Mouse (Mus musculus) megakaryocyte progenitor cell, adult 5-6 weeks (primary cell): ENCODE data around the gene Tmem91. TPM values are rescaled to one million over a fixed set of nuclear protein-coding genes. Genes with fewer than 3 reads are reported as not detected.

Source experiments
- ATAC-seq: replicated peaks from 2 replicates; pipeline ENCODE4 v1.8.0; 2016; ENCODE audit warnings: mild to moderate bottlenecking, moderate TSS enrichment, inconsistent platforms; ENCODE audit not compliant: poor library complexity
- total RNA-seq, 2 experiments: library from RNA; stranded (forward) in 1 of 2; stranded (reverse) in 1 of 2; fragments of 157-497, 149-512 nt in 1 of 2; fragments of 200-1000 nt in 1 of 2; gene quantifications; 2 replicates each; pipeline versions ENCODE4 v1.2.3 to v1.2.4; 2015 to 2017

Tmem91 gene
- total RNA-seq, 2 experiments from 2014 or later: 0.69 TPM; not detected in 1

GRCm38 (mm10) chr7:25700732-25701131 lies 25.8 kb upstream of the Tmem91 start:
- no peak for ATAC-seq

- ATAC-seq: no peak
Observed at GRCm38 (mm10) chr7:25699851-25700250, 24.9 kb upstream of the Tmem91 start.

- no peak for ATAC-seq
Observed at GRCm38 (mm10) chr7:25694104-25694503, 19.1 kb upstream of the Tmem91 start.

- ATAC-seq: no peak
Observed at GRCm38 (mm10) chr7:25690051-25690450, 15.1 kb upstream of the Tmem91 start.

- peak; percentile 27 for ATAC-seq
Observed at GRCm38 (mm10) chr7:25689603-25690021, 14.6 kb upstream of the Tmem91 start.

GRCm38 (mm10) chr7:25688810-25689586 lies 14.0 kb upstream of the Tmem91 start:
- peak; percentile 64 for ATAC-seq

GRCm38 (mm10) chr7:25687811-25688401 lies 12.9 kb upstream of the Tmem91 start:
- ATAC-seq: no peak; the same call in 1 of the 2 replicates

GRCm38 (mm10) chr7:25686680-25687531 lies 11.9 kb upstream of the Tmem91 start, which contains the start of gene Tgfb1:
TSS of gene Tgfb1 (plus strand) at chr7:25687002.
- peak; percentile 33 for ATAC-seq

- ATAC-seq: no peak
Observed at GRCm38 (mm10) chr7:25685926-25686470, 11.0 kb upstream of the Tmem91 start.

- no peak for ATAC-seq
Observed at GRCm38 (mm10) chr7:25684659-25685058, 9.7 kb upstream of the Tmem91 start.

GRCm38 (mm10) chr7:25683474-25684180 lies 8.7 kb upstream of the Tmem91 start:
- ATAC-seq: peak; percentile 40

GRCm38 (mm10) chr7:25681341-25682231 lies 6.6 kb upstream of the Tmem91 start:
- ATAC-seq: no peak

- ATAC-seq: peak; percentile 68
Observed at GRCm38 (mm10) chr7:25680514-25681258, 5.7 kb upstream of the Tmem91 start, which contains the start of gene B9d2. TSS of gene B9d2 (plus strand) at chr7:25680780.

- peak; percentile 12 for ATAC-seq
Observed at GRCm38 (mm10) chr7:25679971-25680370, 5.0 kb upstream of the Tmem91 start.

- no peak for ATAC-seq
Observed at GRCm38 (mm10) chr7:25677013-25677412, 2.0 kb upstream of the Tmem91 start.

GRCm38 (mm10) chr7:25676085-25676781 lies 1.3 kb upstream of the Tmem91 start:
- ATAC-seq: no peak

- ATAC-seq: no peak
Observed at GRCm38 (mm10) chr7:25675405-25675804, 439 bp upstream of the Tmem91 start.

- peak; percentile 32 for ATAC-seq
Observed at GRCm38 (mm10) chr7:25674297-25674696, 669 bp downstream of the Tmem91 start.
